In the genomic region with DNA sequence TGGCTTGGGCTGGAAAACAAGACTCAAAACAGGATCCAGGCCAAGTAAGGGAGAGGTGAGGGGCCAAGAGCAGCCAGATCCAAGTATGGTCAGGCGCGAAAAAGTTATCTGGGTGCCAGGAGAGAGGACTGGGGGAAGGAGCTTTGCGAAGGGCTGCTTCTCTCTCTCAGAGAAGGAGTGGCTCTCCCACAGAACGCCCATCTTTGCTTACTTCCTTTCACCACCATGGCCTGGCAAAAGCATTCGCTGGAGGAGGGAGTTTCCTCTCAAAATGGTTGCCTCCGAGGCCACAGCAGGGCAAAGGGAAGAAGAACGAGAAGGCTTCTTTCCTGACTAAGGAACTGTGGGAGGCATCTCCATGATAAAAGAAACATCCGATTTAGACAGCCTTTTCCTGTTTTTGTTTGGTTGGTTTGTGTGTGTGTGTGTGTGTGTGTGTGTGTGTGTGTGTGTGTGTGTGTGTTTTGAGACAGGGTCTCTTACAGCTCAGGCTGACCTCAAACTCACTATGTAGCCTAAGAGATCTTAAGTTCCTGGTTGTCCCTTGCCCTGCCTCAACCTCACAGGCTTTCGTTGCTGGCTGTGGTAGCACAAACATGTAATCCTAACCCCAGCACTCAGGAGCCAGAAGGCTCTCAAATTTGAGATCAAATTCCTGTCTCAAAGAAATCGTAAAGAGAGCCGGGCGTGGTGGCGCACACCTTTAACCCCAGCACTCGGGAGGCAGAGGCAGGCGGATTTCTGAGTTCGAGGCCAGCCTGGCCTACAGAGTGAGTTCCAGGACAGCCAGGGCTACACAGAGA, we compare ENCODE assay signal across 9 mouse cellular contexts. TPM values are rescaled to one million over a fixed set of nuclear protein-coding genes. Genes with fewer than 3 reads are reported as not detected.
DNase-seq lines count a peak whose midpoint lies in the region; ATAC-seq and TF ChIP-seq lines count a peak whose summit lies in the region.
"Had no signal": no experiment of that assay in that cellular context is flagged by ENCODE, and none has a peak within 500 bp of the region (broad histone marks: within the 10 kb centered on the region; RNA-seq: fewer than 3 reads in every experiment).

No protein-coding gene starts in this region.

- no peaks in the 10 kb centered on the region for H3K36me3 ChIP-seq in intestine, embryonic 15.5 days
- H3K36me3 ChIP-seq in intestine, postnatal 0 days (ENCODE audit: control insufficient read depth, insufficient read depth) = no peaks in the 10 kb centered on the region
- no peaks in the 10 kb centered on the region for H3K36me3 ChIP-seq in heart, embryonic 10.5 days
- H3K36me3 ChIP-seq in limb, embryonic 10.5 days = no peaks in the 10 kb centered on the region
- H3K36me3 ChIP-seq in small intestine, adult 2 months (ENCODE audit: control insufficient read depth, insufficient read depth, low read length) = no peaks in the 10 kb centered on the region
- H3K36me3 ChIP-seq in forebrain, embryonic 13.5 days (ENCODE audit: poor library complexity, severe bottlenecking) = no peaks in the 10 kb centered on the region

- H3K9me3 ChIP-seq in intestine, embryonic 15.5 days = no peaks in the 10 kb centered on the region
- H3K9me3 ChIP-seq in intestine, postnatal 0 days (ENCODE audit: control insufficient read depth) = no peaks in the 10 kb centered on the region
- no peaks in the 10 kb centered on the region for H3K9me3 ChIP-seq in heart, embryonic 10.5 days
- no peaks in the 10 kb centered on the region for H3K9me3 ChIP-seq in limb, embryonic 10.5 days (replicated peaks)
- H3K9me3 ChIP-seq in forebrain, embryonic 13.5 days (replicated peaks) = no peaks in the 10 kb centered on the region

- no peak overlapping the region for H3K4me3 ChIP-seq in intestine, embryonic 15.5 days (replicated peaks)
- H3K4me3 ChIP-seq in intestine, postnatal 0 days (ENCODE audit: low read depth, low read length) = no peak overlapping the region
- H3K4me3 ChIP-seq in heart, embryonic 10.5 days = no peak overlapping the region
- H3K4me3 ChIP-seq in limb, embryonic 10.5 days = no peak overlapping the region
- H3K4me3 ChIP-seq in small intestine, adult 2 months (ENCODE audit: low read depth, low read length) = no peak overlapping the region
- no peak overlapping the region for H3K4me3 ChIP-seq in forebrain, embryonic 13.5 days

- no peak overlapping the region for H3K9ac ChIP-seq in intestine, embryonic 15.5 days
- no peak overlapping the region for H3K9ac ChIP-seq in intestine, postnatal 0 days (ENCODE audit: low read depth, low read length)
- no peak overlapping the region for H3K9ac ChIP-seq in forebrain, embryonic 13.5 days

- no peak for TF ChIP-seq CTCF in intestine, postnatal 0 days (IDR thresholded peaks at IDR 0.05; ENCODE audit: low read depth)
- TF ChIP-seq CTCF in small intestine, adult 2 months (IDR thresholded peaks at IDR 0.05; ENCODE audit: extremely low read depth, insufficient read length, insufficient replicate concordance, low read depth, low read length) = no peak

- 72% methylated on average over 16 of the region's 16 CpGs for WGBS in intestine, embryonic 15.5 days
- WGBS in intestine, postnatal 0 days = 70% methylated on average over 16 of the region's 16 CpGs
- WGBS in heart, embryonic 10.5 days = 68% methylated on average over 16 of the region's 16 CpGs
- WGBS in limb, embryonic 10.5 days = 82% methylated on average over 16 of the region's 16 CpGs
- 47% methylated on average over 16 of the region's 16 CpGs for WGBS in small intestine, adult 2 months
- 83% methylated on average over 16 of the region's 16 CpGs for WGBS in forebrain, embryonic 13.5 days

- no peak for TF ChIP-seq POLR2A in small intestine, adult 2 months (IDR thresholded peaks at IDR 0.05; ENCODE audit: low read depth, low read length)

- peaks cover 18% of the 10 kb centered on the region for H3K4me1 ChIP-seq in intestine, embryonic 15.5 days (replicated peaks)
- peaks cover 11% of the 10 kb centered on the region; the same call in 1 of the 2 replicates for H3K4me1 ChIP-seq in intestine, postnatal 0 days (replicated peaks; ENCODE audit: control insufficient read depth, insufficient read depth, low read length)
- peaks cover 66% of the 10 kb centered on the region for H3K4me1 ChIP-seq in heart, embryonic 10.5 days
- peaks cover 33% of the 10 kb centered on the region for H3K4me1 ChIP-seq in limb, embryonic 10.5 days
- H3K4me1 ChIP-seq in small intestine, adult 2 months (ENCODE audit: control insufficient read depth, insufficient read depth, insufficient read length, low read length) = peaks cover 30% of the 10 kb centered on the region
- H3K4me1 ChIP-seq in forebrain, embryonic 13.5 days = peaks cover 11% of the 10 kb centered on the region

- no peak overlapping the region for H3K4me2 ChIP-seq in intestine, embryonic 15.5 days (replicated peaks)
- H3K4me2 ChIP-seq in intestine, postnatal 0 days (replicated peaks; ENCODE audit: low read depth) = no peak overlapping the region
- H3K4me2 ChIP-seq in forebrain, embryonic 13.5 days = no peak overlapping the region

- no peaks in the 10 kb centered on the region for H3K27me3 ChIP-seq in intestine, embryonic 15.5 days (replicated peaks)
- H3K27me3 ChIP-seq in intestine, postnatal 0 days (replicated peaks; ENCODE audit: control insufficient read depth, insufficient read depth, low read length) = no peaks in the 10 kb centered on the region
- H3K27me3 ChIP-seq in heart, embryonic 10.5 days (ENCODE audit: insufficient read depth, poor library complexity, severe bottlenecking) = no peaks in the 10 kb centered on the region
- no peaks in the 10 kb centered on the region for H3K27me3 ChIP-seq in limb, embryonic 10.5 days (ENCODE audit: low read depth, poor library complexity, severe bottlenecking)
- H3K27me3 ChIP-seq in small intestine, adult 2 months (ENCODE audit: control insufficient read depth, insufficient read depth, low read length) = no peaks in the 10 kb centered on the region
- no peaks in the 10 kb centered on the region for H3K27me3 ChIP-seq in forebrain, embryonic 13.5 days

- ATAC-seq in intestine, embryonic 15.5 days = no peak
- no peak for ATAC-seq in intestine, postnatal 0 days
- no peak for ATAC-seq in forebrain, embryonic 13.5 days

- no peak for DNase-seq in heart, embryonic 10.5 days (ENCODE audit: low spot score)
- DNase-seq in limb, embryonic 10.5 days (ENCODE audit: low spot score) = no peak
- no peak for DNase-seq in layer of hippocampus, adult 9-10 months (ENCODE audit: low spot score)
- no peak for DNase-seq in retina, postnatal 1 day
- DNase-seq: layer of hippocampus, postnatal 36 days had no signal

- H3K27ac ChIP-seq in intestine, embryonic 15.5 days = 0 out of 2 replicates have a peak overlapping the region, but pooled peaks have one; percentile 34
- no peak overlapping the region for H3K27ac ChIP-seq in intestine, postnatal 0 days (ENCODE audit: low read depth, low read length)
- H3K27ac ChIP-seq in heart, embryonic 10.5 days = peak overlapping the region; percentile 79
- peak overlapping the region; percentile 30; the same call in 1 of the 2 replicates for H3K27ac ChIP-seq in limb, embryonic 10.5 days
- peak overlapping the region; percentile 48 for H3K27ac ChIP-seq in small intestine, adult 2 months (ENCODE audit: insufficient read depth, low read depth, low read length)
- H3K27ac ChIP-seq in forebrain, embryonic 13.5 days = no peak overlapping the region

RNA-seq across cellular contexts. Expression of gene Gm16253, which starts 4.7 kb away (rescaled TPM):
- polyA plus RNA-seq in intestine, embryonic 15.5 days (2015; fragmentation: Nextera tagmentation; extraction: Ambion mirVana) = 0.67 and 1.5 TPM in 2 replicates
- 0.31 and 0.41 TPM in 2 replicates for polyA plus RNA-seq in intestine, postnatal 0 days (2015; fragmentation: Nextera tagmentation; extraction: Ambion mirVana)
- polyA plus RNA-seq in heart, embryonic 10.5 days (2016; fragmentation: Nextera tagmentation; extraction: Ambion mirVana) = 0.88 and 2.8 TPM in 2 replicates
- polyA plus RNA-seq in limb, embryonic 10.5 days (2016; fragmentation: Nextera tagmentation; extraction: Ambion mirVana) = 0.60 and 2.0 TPM in 2 replicates
- polyA plus RNA-seq in small intestine, adult 2 months (2012; rRNA removed) = not detected in 2 replicates
- 1.2 and 1.3 TPM in 2 replicates for polyA plus RNA-seq in forebrain, embryonic 13.5 days (2015; fragmentation: Nextera tagmentation; extraction: Ambion mirVana)

RNA-seq across cellular contexts. Expression of gene Txnip, which starts 14.3 kb away (rescaled TPM):
- polyA plus RNA-seq in intestine, embryonic 15.5 days (2015; fragmentation: Nextera tagmentation; extraction: Ambion mirVana) = 136 and 146 TPM in 2 replicates
- 244 and 254 TPM in 2 replicates for polyA plus RNA-seq in intestine, postnatal 0 days (2015; fragmentation: Nextera tagmentation; extraction: Ambion mirVana)
- polyA plus RNA-seq in heart, embryonic 10.5 days (2016; fragmentation: Nextera tagmentation; extraction: Ambion mirVana) = 59.9 and 75.5 TPM in 2 replicates
- polyA plus RNA-seq in limb, embryonic 10.5 days (2016; fragmentation: Nextera tagmentation; extraction: Ambion mirVana) = 28.5 and 43.4 TPM in 2 replicates
- polyA plus RNA-seq in small intestine, adult 2 months (2012; rRNA removed) = 167 and 384 TPM in 2 replicates
- 49.1 and 51.0 TPM in 2 replicates for polyA plus RNA-seq in forebrain, embryonic 13.5 days (2015; fragmentation: Nextera tagmentation; extraction: Ambion mirVana)

RNA-seq across cellular contexts. Expression of gene Polr3gl, which starts 21.9 kb away (rescaled TPM):
- 26.5 and 31.3 TPM in 2 replicates for polyA plus RNA-seq in intestine, embryonic 15.5 days (2015; fragmentation: Nextera tagmentation; extraction: Ambion mirVana)
- polyA plus RNA-seq in intestine, postnatal 0 days (2015; fragmentation: Nextera tagmentation; extraction: Ambion mirVana) = 16.4 and 18.7 TPM in 2 replicates
- 37.1 and 37.2 TPM in 2 replicates for polyA plus RNA-seq in heart, embryonic 10.5 days (2016; fragmentation: Nextera tagmentation; extraction: Ambion mirVana)
- 27.2 and 42.1 TPM in 2 replicates for polyA plus RNA-seq in limb, embryonic 10.5 days (2016; fragmentation: Nextera tagmentation; extraction: Ambion mirVana)
- 3.4 and 7.9 TPM in 2 replicates for polyA plus RNA-seq in small intestine, adult 2 months (2012; rRNA removed)
- 37.5 and 40.2 TPM in 2 replicates for polyA plus RNA-seq in forebrain, embryonic 13.5 days (2015; fragmentation: Nextera tagmentation; extraction: Ambion mirVana)

RNA-seq across cellular contexts. Expression of gene Ankrd34a, which starts 24.3 kb away (rescaled TPM):
- polyA plus RNA-seq in intestine, embryonic 15.5 days (2015; fragmentation: Nextera tagmentation; extraction: Ambion mirVana) = 1.9 and 2.3 TPM in 2 replicates
- polyA plus RNA-seq in intestine, postnatal 0 days (2015; fragmentation: Nextera tagmentation; extraction: Ambion mirVana) = 0.92 and 1.3 TPM in 2 replicates
- polyA plus RNA-seq in heart, embryonic 10.5 days (2016; fragmentation: Nextera tagmentation; extraction: Ambion mirVana) = 6.8 and 10.4 TPM in 2 replicates
- polyA plus RNA-seq in limb, embryonic 10.5 days (2016; fragmentation: Nextera tagmentation; extraction: Ambion mirVana) = 0.73 and 0.96 TPM in 2 replicates
- polyA plus RNA-seq in small intestine, adult 2 months (2012; rRNA removed) = 0.44 and 0.63 TPM in 2 replicates
- polyA plus RNA-seq in forebrain, embryonic 13.5 days (2015; fragmentation: Nextera tagmentation; extraction: Ambion mirVana) = 6.6 and 6.7 TPM in 2 replicates

RNA-seq across cellular contexts. Expression of gene Lix1l, which starts 28.9 kb away (rescaled TPM):
- polyA plus RNA-seq in intestine, embryonic 15.5 days (2015; fragmentation: Nextera tagmentation; extraction: Ambion mirVana) = 4.8 and 5.7 TPM in 2 replicates
- 2.2 and 2.4 TPM in 2 replicates for polyA plus RNA-seq in intestine, postnatal 0 days (2015; fragmentation: Nextera tagmentation; extraction: Ambion mirVana)
- polyA plus RNA-seq in heart, embryonic 10.5 days (2016; fragmentation: Nextera tagmentation; extraction: Ambion mirVana) = 4.7 and 4.8 TPM in 2 replicates
- polyA plus RNA-seq in limb, embryonic 10.5 days (2016; fragmentation: Nextera tagmentation; extraction: Ambion mirVana) = 3.6 and 4.5 TPM in 2 replicates
- polyA plus RNA-seq in small intestine, adult 2 months (2012; rRNA removed) = 2.9 and 7.6 TPM in 2 replicates
- 6.9 and 7.2 TPM in 2 replicates for polyA plus RNA-seq in forebrain, embryonic 13.5 days (2015; fragmentation: Nextera tagmentation; extraction: Ambion mirVana)

Comparison
In these comparisons a context has a peak if more than half of its experiments do, and no peak if none do; other contexts are left out.
1. H3K27ac ChIP-seq: peak in intestine, embryonic 15.5 days (single experiment), heart, embryonic 10.5 days (single experiment), limb, embryonic 10.5 days (single experiment) and small intestine, adult 2 months (single experiment); none in intestine, postnatal 0 days (single experiment) and forebrain, embryonic 13.5 days (single experiment).